Comparison of ENCODE assay signal across 10 mouse cellular contexts in the genomic region with DNA sequence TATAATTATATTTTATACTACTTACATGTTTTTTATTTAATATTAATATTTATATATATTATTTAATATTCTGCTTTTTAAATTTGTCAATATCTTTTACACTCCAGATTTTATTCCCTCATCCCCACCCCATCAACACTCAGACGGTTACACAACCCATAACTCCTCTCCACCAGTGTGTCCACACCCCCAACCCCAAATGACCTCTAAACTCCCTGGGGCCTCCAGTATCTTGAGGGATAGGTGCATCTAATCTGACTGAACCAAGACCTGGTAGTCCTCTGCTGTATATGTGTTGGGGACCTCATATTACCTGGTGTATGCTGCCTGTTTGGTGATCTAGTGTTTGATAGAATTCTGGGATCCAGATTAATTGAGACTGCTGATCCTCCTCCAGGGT. TPM values are rescaled to one million over a fixed set of nuclear protein-coding genes. Genes with fewer than 3 reads are reported as not detected.
"Had no signal": no experiment of that assay in that cellular context is flagged by ENCODE, and none has a peak within 500 bp of the region (broad histone marks: within the 10 kb centered on the region; RNA-seq: fewer than 3 reads in every experiment).

No protein-coding gene starts in this region.

RNA-seq across cellular contexts. Expression of gene Prl2c3, which starts 44.8 kb away (rescaled TPM):
- polyA plus RNA-seq: intestine, embryonic 16.5 days; kidney, adult 2 months; liver, embryonic 13.5 days; liver, postnatal 0 days; macrophage; midbrain, embryonic 13.5 days; neural tube, embryonic 11.5 days; testis, adult 2 months; thymus, adult 2 months; urinary bladder, adult 2 months had no signal
